Mouse (Mus musculus) T-helper 2 cell (primary cell): ENCODE results near the gene Klhl40.

Experiments used
- in situ Hi-C: fragments of 300-600 bp; cut with MboI, MseI; formaldehyde crosslinking; loops from one replicate; pipeline ENCODE4 v1.15.1; 2025; ENCODE audit warnings: high pct_unique_total_duplicates

Gene Klhl40

DNA sequence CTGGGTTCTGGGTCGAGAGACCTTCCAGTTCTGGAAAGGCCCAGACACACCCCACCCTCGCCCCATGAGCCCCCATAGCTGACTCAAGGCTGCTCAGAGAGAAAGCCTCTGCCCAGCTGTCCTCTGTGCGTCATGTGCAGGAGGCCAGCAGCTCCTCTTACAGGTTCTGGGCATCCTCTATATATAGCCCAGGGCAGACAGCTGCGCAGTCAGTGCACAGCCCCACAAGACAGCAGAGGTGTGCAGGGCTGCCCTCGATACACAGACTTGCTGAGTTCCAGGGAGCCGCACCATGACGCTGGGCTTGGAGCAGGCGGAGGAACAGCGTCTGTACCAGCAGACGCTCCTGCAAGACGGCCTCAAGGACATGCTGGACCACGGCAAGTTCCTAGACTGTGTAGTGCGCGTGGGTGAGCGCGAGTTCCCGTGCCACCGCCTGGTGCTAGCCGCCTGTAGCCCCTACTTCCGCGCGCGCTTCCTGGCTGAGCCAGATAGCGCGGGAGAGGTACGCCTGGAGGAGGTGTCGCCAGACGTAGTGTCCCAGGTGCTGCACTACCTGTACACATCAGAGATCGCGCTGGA is at the start of gene Klhl40:
TSS of gene Klhl40 (plus strand) at position 124 of the 582 bp plus-strand sequence.
- in situ Hi-C loops = no loop called here

DNA sequence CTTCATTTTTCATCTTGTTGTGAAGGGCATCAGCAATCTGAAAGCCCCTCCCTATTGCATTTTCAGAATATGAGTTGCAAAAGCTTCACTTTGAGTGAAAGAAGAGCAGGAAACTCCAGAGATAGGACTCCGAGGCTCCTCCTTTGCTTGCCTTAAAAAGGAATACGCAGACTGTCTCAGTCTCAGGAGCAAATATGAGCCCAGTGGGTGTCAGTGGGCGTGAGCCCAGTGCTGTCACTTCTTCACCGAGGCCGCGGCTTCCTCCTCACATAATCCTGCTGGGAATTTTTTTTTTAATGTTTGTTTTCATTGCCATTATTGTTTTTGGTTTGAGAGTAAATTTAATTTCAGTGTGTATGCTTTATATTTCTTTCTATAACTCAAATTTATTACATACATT is 36.9 kb upstream of the Klhl40 start:
- in situ Hi-C loops = no loop called here

DNA sequence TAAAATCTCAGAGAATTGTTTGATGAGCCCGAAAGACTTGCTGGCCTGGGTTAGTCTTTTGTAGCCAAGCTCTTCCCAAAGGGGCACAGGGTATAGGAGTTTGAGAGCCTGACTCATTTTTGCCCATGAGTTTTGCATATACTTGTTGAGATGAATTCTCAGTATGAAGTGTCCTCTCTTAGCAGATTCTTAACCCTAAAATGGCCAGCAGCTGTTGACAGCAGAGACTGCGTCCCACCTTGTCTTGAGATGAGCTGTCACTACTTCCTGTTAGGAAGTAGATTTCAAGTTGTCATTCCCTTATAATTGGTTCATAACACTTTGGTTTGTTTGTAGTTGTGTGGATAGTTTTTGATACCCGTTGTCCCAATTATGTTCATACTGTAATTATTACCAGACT is 36.2 kb upstream of the Klhl40 start:
- in situ Hi-C loops = no loop called here

DNA sequence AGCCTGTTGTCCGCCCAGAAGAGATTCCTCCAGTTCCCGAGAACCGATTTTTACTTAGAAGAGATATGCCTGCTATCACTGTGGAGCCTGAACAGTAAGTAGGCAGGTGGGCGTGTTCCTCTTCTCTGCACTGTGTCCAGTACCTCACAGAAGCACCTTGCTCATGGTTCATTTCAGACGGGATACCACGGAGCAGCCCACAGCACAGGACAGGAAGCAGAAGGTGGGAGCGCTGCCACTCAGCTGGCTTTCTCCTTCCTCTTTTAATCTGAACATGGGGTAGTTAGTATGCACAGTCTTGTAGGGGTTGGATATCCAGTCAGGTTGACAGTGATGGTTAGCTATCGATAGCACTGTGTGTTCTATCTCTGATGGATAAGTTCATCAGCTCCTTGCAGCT is 33.4 kb upstream of the Klhl40 start:
- in situ Hi-C loops = no loop called here

DNA sequence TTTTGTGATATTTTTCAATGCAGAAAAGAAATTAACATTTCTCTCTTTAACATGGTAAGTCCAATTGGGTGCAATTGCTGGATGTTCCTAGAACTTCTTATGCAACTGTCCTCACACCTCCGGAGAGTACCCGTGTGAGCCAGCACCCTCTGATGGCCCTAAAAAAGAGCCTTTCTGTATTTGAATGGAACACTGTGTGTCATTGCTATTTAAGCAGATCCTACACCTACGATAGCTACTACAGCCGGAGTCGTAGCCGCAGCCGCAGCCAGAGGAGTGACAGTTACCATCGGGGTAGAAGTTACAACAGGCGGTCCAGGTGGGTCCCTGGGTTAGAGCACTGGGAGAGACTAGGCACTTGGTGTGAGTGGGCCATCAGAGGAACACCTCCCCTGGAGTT is 24.6 kb upstream of the Klhl40 start:
- in situ Hi-C loops = no loop called here

DNA sequence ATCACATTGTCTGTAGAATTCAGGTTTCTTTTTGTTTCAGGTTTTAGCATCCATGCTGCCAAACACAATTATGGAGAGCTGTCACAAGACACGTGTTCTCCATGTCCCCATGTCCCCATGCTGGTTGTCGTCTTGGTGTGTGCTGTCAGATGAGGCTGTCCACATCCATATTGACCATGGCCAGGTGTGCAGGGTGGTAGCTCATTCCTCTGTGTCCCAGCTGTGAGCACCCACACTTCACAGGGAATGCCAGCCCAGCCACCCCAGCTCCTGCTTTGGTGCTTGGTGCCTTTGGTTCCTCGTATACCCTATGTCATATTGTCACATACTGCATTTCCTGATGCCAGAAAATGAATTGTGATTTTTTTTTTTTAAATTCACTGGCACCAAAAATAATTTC is 22.8 kb upstream of the Klhl40 start:
- in situ Hi-C loops = no loop called here

DNA sequence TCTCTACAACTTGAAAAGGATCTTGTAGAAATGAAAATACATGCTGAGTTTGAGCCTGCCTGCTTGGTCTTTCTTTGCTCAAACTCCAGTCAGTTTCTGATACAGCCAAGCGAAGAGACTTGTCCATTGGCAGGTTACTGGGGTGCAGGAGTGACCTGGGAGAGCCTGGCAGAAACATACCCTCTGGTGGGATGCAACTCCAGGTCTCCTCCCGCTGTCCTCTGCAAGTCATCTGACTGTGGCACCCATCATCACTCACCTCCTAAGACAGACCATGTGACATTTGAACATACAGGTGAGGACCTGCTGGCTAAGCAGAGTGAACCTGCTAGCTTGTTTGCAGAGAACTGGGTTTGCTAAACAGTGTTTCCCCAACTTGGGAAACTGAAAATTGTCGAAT is 20.6 kb upstream of the Klhl40 start:
- in situ Hi-C loops = no loop called here

DNA sequence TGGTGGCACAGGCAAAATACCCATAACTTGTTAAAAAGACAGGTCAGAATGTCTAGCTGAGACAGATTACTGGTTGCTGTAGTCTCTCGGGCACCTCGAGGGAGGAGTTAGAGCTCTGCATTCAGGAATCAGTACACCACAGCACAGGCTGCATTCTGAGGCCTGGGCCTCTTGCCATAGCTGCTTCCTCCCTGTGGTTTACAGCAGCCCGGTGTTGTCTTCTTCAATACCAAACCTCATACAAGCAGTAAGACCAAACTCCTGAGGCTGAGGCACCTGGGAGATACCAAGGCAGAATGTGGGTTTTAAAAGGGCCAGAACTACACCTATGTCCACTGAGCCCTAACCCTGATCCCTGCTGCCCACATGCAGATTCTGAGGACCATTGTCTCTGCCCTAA is 20.0 kb upstream of the Klhl40 start:
- in situ Hi-C loops = no loop called here

DNA sequence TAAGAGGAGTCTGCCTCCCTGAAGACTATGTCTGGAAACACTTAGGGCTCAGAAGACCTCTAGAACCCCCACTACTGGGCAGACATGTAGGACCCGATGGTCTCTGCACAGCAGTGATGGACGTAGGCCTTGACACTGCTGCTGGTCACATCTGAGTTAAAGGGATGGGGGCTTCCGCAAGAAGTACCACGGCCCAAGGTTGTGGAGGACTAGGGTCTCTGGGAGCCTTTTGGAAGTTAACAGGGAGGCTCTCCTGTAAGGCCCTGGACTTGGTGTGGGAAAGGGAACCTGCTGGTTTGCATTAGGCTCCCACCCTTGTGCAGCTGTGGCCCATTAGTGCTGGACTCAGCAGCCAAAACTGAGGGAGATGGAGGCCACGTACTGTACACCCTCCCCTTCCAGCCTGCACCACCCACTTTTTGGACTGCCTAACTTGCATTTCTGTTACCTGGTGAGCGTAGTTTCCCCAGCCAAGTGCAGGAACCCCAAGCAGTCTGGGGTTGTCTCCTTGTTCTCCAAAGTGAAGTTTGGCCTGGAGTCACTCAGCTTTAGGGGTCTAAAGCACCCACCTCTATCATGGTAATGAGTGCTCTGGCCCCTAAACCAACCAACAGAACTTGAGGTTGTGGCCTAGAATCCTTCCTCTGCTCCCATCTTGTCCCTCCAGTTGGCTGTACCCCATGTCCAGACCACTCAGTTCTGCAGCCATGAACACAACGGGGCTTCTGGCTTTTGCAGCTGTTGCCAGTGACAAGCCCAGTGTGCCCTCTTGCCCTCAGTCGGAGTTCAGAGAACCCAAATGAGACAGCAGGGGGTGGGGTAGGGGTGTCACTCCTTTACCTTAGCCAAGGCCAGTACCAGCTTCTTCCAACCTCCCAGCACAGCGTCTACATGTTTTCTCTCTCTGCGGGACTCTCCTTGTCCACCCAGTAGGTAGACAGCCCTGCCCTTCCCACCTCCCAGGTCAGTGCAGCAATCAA is 19.3 kb upstream of the Klhl40 start:
- in situ Hi-C loops = no loop called here

DNA sequence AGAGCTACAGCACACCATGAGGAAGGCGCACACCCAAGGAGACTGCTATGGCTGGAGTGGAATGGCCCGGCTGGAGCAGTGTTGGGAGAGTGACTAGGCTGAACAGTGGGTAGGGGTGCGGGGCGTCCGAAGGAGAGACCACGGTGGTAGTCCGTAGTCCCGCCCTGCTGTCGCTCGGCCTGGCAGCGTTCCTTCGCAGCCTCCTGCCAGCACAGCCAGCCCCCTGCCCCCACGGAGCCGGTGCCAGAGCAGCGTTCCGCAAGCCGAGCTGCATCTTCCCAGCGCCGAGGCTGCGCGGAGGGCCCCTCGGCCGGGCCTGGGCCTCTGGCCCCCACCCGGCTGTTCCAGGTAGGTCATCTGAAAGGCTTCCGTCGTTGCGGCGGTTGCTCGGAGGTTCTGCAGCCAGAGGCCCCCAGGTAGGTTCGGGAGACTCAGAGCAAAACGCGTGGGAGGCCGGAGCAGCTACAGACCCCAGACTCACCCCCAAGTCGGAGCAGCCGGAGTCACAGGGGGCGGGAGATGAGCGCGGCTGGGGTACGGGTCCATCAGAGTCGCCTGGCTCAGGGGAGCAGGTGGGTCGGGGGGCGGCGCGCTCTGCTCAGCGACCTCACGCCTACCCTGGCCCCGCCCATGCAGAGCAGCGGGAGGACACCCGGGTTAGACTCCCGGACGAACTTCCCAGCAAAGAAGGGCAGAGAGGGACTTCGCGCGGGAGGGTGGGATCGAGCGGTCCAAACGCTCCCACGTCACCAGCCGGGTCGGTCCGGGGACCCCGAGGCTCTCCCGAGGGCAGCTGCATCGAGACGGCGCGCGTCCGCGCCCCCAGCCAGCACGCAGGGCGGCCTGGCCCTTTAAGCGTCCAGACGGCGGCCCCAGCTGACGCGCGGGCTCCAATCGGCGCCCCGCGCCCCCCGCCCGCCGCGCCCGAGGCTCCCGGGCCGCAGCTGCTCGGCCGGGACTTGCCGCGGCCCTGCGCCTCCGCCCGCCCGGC is 18.0 kb upstream of the Klhl40 start, which contains the start of gene Zfp651:
TSS of gene Zfp651 (plus strand) at position 240 of the 991 bp plus-strand sequence.
- in situ Hi-C loops = no loop called here

DNA sequence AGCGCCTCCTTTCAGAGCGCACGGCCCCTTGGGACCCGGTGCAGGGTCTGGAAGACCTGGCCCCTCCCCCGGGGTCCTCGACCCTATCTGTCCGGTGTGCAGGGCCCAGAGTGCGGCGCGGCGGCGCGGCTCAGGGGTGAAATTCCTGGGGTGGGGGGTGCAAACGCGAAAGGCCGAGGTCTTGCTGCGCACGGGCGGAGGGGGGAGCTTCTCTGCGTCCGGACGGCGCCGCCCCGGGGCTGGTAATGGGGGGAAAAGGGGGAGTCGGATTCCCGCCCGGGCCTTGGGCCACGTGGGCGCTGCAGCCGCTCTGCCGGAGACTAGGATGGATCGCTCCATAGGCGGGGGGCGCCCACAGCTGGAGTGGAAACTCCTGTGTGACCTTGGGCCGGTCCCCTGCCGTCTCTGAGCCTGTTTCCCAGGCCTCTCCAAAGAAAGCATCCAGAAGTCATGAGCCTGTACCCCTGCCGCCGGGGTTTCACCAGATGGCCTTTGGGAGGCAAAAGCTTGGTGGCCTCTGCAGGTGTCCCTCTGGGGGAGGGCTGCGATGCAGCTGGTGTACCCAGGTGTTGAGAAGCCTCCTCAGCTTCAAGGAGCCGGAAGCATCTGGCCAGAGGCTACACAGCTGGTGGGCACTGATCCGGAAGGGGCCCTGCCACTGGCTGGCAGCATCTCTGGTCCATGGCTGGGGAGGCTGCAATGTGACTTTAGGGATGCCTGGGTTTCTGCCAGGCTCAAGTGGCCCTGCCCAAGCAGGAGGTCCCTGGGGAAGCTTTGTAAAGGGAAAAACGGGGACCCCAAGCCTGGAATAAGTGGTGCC is 16.9 kb upstream of the Klhl40 start:
- in situ Hi-C loops = no loop called here

DNA sequence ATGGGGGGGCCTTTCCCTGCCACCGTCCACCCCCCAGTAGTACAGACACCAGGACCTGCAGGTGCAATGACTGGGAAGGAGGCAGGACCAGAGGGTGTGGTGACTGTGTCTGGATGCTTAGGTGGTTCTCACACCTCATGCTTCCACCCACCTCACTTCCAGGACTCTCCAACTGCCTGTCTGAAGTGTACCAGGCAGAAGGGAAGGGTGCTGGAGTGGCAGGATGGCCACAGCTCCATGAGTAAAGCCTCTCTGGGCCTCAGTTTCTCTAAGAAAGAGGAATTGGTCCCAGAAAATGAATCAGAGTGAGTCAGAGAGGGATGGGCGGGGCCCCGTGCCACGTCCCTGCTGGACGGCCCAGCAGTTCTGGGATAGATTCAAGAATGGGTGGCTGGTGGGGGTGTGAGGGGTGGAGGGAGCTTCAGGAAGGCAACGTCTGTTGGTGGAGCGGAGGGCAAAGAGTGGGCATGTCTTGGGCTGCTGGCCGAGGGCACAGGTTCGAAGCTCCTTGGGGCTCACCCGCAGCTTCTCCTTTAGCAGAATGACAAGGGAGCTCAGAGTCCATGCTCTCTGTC is 16.2 kb upstream of the Klhl40 start:
- in situ Hi-C loops = no loop called here

DNA sequence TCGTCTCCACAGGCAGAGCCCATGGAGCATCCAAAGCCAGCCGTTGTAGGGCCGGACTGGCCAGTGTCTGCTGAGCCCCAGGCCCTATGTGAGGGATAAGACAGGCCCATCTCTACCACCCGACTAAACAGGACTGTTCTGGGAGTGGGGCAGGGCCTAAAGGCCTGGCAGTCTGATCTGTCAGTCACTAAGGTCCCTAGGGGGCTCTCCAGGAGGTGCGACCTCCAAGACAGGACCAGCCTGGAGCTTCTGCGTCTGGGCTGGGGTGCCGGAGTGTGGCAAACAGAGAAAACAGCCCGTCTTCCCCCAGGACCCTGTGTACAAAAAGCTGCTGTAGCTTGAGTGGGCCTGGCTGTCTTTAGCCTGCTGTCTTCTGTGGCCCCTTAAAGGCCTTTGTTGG is 15.6 kb upstream of the Klhl40 start:
- in situ Hi-C loops = no loop called here

DNA sequence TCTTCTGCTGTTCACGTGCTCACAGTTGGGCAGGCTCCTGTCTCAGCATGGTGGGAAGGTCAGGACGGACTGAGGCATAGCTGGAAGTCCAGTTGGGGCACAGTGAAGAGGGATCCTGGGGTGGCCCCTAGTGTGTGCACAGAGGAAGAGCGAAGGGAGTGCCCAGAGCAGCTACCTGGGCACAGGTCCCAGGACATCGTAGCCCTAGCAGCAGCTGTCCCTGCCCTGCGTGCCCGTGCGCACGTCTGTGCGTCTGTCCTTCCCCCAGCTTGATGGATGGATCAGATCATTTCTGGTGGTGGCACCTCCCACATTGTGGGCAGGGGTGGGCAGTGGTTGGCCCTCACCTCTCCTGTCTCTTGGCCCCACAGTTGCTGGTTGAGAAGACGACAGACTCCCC is 15.2 kb upstream of the Klhl40 start:
- in situ Hi-C loops = no loop called here

DNA sequence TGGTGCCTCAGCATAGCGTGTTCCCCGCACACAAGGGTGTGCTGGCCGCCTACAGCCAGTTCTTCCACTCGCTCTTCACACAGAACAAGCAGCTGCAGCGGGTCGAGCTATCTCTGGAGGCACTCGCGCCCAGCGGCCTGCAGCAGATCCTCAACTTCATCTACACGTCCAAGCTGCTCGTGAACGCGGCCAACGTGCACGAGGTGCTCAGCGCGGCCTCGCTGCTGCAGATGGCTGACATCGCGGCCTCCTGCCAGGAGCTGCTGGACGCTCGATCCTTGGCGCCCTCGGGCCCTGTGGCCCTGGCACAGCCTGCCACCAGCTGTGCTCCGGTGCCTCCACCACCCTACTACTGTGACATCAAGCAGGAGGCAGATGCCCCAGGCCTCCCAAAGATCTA is 14.6 kb upstream of the Klhl40 start:
- in situ Hi-C loops = no loop called here

DNA sequence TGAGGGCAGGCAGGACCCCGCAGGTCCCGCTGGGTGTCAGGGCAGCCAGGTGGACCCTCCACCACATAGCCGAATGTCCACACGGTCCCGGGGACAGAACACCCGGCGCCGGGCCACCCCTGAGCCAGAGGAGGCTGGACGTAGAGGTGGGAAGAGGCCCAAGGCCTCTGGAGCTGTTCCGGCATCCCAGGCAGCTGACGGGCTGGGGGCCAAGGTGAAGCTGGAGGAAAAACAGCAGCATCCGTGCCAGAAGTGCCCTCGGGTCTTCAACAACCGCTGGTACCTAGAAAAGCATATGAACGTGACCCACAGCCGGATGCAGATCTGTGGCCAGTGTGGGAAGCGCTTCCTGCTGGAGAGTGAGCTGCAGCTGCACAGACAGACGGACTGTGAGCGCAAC is 13.7 kb upstream of the Klhl40 start:
- in situ Hi-C loops = no loop called here

DNA sequence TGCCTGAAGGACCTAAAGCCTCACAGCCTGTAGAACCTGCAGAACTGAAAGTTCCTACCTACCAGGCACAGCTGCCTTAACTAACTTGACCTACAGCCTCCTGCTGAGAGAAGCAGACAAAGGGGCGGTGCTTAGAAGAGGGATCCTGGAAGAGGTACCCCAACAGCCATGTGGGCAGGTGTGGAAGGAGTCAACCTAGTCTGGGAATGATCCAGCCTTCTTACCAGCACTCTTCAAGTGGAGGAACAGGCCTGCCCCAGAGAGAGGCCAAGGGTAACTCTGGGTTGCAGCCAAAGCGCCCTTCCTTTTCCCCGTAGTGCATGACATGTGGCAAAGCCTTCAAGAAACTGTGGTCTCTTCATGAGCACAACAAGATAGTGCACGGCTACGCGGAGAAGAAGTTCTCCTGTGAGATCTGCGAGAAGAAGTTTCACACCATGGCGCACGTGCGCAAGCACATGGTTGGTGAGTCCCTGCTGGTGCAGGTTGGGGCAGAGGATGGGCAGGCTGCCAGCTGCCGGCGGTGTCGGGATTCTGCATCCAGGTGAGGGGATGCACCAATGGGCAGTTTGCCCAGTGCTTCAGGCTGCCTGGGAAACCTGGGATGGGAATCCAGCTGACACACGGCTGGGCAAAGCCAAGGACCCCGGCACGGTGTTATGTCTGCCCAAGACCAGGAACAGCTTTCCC is 12.1 kb upstream of the Klhl40 start:
- in situ Hi-C loops = no loop called here

DNA sequence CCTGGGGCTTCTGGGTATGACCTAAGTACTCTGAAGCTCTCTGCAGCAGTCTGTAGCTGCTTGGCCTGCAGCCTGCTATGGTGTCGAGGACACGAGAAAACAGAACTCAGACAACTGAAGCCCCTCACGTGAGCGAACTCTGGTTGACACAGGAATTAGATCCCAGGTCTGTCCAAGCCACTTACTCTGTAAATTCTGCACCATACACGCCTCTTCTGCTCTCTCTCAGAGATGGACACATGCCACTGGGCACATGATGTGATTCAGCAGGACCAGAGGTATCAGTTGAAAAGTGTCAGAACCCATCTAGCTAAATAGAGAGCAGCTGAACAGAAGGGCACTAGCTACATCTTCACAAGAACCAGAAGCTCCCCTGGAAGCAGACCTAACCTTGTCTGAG is 5.0 kb upstream of the Klhl40 start:
- in situ Hi-C loops = no loop called here

DNA sequence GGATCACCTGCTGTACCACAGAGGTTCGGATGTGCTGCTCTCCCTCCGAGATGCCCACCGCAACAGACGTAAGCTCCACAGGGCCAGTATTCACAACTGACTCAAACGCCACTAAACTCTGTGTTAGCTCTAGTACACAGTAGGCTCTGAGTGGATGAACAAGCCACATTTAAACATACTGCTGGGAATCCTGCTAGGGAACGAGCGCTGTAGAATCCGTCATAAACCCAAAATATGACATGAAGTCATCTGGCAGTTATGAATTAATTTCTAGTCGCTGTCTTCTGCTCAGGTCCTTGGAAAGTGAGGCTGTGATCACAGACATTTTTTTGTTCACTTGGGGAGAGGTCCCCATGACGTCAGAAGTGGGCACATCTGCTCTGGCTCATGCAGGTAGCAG is 1.5 kb upstream of the Klhl40 start:
- in situ Hi-C loops = no loop called here

DNA sequence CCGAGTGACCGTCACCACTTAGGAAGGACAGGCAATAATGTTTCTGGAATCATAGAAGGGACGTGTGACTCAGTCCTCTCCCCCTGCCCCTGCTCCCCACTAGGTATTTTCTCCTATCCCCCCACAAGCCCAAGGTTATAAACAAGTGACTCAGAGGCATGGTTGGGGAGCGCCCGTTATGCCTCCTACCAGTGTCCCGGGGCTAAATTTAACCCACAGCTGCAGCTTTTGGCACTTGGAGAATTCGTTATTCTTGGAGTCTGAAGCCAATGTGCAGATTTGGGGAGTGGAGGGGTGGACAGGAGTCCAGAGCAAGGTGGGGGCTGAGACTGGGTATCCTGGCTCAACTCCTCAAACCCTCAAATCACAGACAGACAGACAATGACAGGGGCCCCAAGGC is 896 bp upstream of the Klhl40 start:
- in situ Hi-C loops = no loop called here
